Mouse (Mus musculus) lung, postnatal 4 days (tissue): Measurements from ENCODE around the gene Meiob.

Source experiments
- DNase-seq, 2 experiments: peaks; one replicate each; pipeline ENCODE4 v3.0.0; 2021

The Meiob gene

GRCm38 (mm10) chr17:24821351-24822280, 17.5 kb downstream of the Meiob start:
- no peak for DNase-seq

DNA sequence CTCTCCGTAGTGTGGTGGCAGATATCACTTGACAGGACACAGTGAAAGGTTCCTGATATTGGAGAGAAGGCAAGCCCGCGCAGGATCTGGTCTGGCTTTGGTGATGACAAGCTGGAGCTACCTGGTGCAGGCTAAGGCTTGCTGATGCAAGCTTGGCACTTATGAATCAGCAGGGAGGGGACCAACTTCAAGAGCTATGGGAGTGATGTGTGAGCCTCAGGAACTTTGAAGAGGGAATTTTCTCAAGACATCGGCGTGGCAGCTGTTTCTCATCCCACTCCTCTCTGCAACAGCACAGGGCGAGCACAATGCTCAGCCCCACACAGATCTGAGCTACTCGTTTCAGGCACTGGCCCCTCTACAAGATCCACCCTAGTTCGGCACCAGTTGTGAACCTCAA, 35.8 kb downstream of the Meiob start, which contains the start of gene Hagh:
Gene Hagh, plus strand, starts transcription at position 302 of the 400 bp plus-strand sequence.
- DNase-seq: no peak

- no peak for DNase-seq
These were observed 36.3 kb downstream of the Meiob start for GRCm38 (mm10) chr17:24840341-24840740.

DNA sequence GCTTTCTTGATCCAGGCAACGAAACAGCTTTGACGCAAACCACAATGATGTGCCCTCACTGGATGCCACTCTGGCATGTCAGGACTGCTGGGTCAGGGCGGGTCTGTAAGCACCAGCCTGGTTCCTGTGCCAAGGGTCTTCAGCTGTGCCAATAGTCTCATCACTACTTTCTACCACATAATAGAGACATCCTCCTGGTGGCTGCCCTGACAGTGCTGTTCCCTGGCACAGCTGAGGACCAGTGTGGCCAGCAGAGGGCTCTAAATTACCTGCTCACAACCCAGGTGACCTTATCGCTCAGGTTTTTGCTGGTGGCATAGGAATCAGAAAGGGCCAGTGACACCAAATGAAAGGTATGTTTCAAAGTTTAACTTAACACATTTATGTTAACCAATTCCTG, 37.0 kb downstream of the Meiob start:
- DNase-seq: peak in 1 of 2 experiments; percentile 39

DNA sequence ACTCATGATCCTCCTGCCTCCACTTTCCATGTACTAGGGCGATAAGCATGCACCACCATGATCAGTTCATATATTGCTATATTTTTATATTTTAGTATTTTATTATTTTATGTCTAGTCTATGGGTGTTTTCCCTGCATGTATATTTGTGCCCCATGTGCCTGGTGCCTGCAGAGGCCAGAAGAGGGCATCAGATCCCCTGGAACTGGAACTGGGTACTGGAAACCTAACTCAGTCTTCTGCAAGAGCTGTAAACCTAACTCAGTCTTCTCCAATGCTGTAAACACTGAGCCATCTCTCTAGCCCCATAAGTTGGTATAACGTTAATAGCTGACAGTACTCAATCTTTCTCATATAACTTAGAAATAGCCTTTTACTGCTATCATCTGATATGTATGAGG, 38.5 kb downstream of the Meiob start:
- DNase-seq: no peak

- DNase-seq: no peak
These were observed 40.4 kb downstream of the Meiob start for GRCm38 (mm10) chr17:24844525-24844924.

GRCm38 (mm10) chr17:24847386-24847785, 43.3 kb downstream of the Meiob start:
- DNase-seq: no peak

- DNase-seq: no peak
These were observed 44.5 kb downstream of the Meiob start for GRCm38 (mm10) chr17:24848600-24849031.

DNA sequence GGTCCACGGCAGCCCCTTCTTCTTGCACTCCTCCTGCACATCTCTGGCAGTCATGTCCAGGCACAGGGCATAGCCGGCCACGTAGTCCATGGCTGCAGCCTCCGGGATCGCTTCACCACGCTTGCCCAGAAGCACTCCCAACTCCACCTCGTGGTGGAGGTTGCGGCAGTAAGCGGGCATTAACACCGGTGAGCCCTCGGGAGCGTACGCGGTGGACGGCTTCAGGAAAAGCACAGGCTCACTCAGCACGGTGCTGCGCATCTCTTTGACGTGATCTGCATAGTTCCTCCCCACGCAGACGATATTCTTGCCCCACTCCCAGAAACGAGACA, 45.6 kb downstream of the Meiob start:
- no peak for DNase-seq

- DNase-seq: peak; percentile 96 to 97
These were observed 46.1 kb downstream of the Meiob start, which contains the start of gene Fahd1 for GRCm38 (mm10) chr17:24850065-24850772. Gene Fahd1, minus strand, starts transcription at chr17:24850364.

- no peak for DNase-seq
These were observed 46.7 kb downstream of the Meiob start for GRCm38 (mm10) chr17:24850773-24851127.

- DNase-seq: no peak
These were observed 47.5 kb downstream of the Meiob start for GRCm38 (mm10) chr17:24851381-24852125.

DNA sequence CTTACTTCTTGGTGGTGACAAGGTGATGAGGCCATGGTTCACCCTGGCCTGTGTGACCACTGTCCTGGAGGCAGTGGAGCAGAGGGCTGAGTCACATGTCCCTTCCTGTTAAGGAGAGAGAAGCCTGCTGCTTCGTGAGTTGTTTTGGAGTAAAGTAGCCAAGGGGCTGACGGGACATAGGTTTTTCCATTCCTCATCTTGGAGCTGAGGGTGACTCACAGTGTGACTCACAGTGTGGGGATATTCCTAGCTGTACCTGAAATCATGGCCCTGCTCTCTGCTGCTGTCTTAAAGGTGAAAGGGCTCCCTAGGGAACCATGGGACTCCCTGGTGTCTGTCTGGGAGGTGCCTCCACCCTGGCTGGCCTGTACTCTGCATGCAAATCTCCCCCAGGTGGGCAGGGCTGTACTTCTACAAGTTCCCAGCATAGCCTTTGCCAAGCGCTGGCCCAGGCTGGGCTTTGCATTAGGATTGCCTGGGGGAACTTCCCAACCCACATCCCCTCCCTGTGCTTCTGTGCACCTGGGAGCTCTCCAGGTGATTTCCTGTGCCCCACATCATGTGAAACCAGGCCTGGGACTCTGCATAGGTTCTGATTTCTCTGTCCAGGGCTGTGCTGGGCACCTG, 51.9 kb downstream of the Meiob start:
- no peak for DNase-seq

DNA sequence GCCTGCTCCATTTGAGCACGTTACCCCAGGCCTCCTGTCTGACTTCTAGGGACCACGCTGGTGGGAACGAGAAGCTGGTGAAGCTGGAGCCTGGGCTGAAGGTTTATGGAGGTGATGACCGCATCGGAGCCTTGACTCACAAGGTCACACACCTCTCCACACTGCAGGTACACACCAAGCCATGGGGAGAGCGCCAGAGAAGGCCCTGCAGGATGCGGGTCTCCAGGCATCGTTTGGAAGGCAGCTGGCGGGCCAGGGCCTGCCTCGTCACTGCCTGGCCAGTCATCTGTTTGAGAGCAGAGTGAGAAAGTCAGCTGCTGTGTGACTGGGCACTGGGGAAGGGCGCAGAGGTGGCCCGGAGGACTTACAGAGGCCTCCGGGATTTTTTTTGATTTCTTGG, 52.5 kb downstream of the Meiob start:
- DNase-seq: no peak

- no peak for DNase-seq
These were observed 53.9 kb downstream of the Meiob start for GRCm38 (mm10) chr17:24857831-24858470.

DNA sequence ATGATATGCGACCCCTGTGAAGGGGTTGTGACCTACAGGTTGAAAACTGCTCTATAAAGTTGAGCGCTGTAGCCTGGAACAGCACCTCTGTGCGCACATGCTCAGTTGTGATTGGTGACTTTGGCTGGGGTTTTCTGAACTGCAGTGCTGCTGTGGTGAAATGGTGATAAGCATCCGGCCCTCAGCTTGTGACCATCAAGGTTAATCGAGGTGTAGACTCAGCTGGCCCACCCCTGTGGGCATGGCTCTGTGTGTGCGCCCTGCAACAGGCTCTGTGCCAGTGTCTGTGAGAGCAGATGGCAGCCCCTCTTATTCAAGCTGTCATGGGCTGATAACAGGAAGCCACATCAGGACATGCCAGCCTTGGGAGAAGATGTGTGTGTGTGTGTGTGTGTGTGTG, 54.9 kb downstream of the Meiob start:
- DNase-seq: no peak

DNA sequence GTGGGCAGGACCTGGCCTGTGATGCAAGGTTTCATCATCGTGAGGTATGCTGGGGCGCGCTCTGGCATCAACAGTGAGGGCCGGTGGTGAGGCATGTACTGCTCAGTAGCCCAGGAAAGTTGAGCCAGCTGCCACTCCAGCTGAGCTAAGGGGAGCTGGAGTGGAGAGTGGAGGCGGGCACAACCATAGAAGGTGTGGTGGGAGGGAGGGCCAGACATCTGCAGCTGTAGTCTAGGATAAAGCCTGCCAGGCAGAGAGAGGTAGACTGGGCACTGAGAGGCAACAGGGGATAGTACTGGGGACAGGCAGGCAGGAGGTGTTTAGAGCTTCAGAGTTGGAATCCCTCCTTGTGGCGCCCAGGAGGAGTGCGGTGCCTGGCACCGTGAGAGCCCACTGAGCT, 56.0 kb downstream of the Meiob start:
- no peak for DNase-seq

- DNase-seq: no peak
These were observed 57.7 kb downstream of the Meiob start for GRCm38 (mm10) chr17:24861785-24862184.

DNA sequence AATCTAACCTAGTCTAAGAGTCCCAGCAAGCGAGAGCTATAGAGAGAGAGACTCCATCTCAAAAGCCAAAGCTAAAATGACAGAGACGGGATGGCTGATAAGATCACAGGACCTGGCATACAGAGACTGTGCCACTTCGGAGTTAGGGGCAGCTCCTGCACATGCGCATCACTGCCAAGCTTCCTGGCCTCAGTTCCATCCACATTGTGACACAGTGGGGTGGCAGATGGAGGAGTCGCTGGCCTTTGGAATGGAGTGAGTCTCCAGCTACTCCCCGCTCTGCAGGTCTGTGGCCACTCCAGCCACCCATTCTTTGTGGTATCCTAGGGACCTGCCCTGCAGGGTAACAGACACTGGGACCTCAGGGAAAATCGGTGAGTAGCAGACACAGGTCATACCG, 61.7 kb downstream of the Meiob start, which contains the start of gene Igfals:
Gene Igfals, plus strand, starts transcription at position 222 of the 400 bp plus-strand sequence.
- peak in 1 of 2 experiments; percentile 19 for DNase-seq

GRCm38 (mm10) chr17:24867914-24868313, 63.8 kb downstream of the Meiob start:
- DNase-seq: no peak

- DNase-seq: no peak
These were observed 69.8 kb downstream of the Meiob start for GRCm38 (mm10) chr17:24873695-24874404.

- DNase-seq: no peak
These were observed 70.3 kb downstream of the Meiob start for GRCm38 (mm10) chr17:24874405-24874745.
